Mouse (Mus musculus) kidney, embryonic 16.5 days (tissue): ENCODE measurements at regions not wholly inside any gene's neighbourhood (a gene's known extent, or its start where the extent isn't known, plus 50 kb on each side); places are given as distances from the start of the nearest gene placed in this dataset.

Experiments used
- ATAC-seq: fragments of 200-750 bp; cut with Nextera tagmentation; 2 replicates; pipeline ENCODE4 v1.8.0; 2017; ENCODE audit warnings: moderate TSS enrichment; ENCODE audit not compliant: low FRiP score, low TSS enrichment
- H3K27ac ChIP-seq: fragments of 300-500 bp; sonication (generic); 2 replicates; pipeline ENCODE4 v1.5.1; 2014; ENCODE audit warnings: low read length
- H3K27me3 ChIP-seq: fragments of 300-500 bp; sonication (generic); 2 replicates; pipeline ENCODE4 v1.6.1; 2014; ENCODE audit warnings: low read length, control low read depth, mixed read lengths; ENCODE audit not compliant: insufficient read depth
- H3K36me3 ChIP-seq: fragments of 300-500 bp; sonication (generic); 2 replicates; pipeline ENCODE4 v1.6.1; 2014; ENCODE audit warnings: low read length, control low read depth, mixed read lengths; ENCODE audit not compliant: insufficient read depth
- H3K4me1 ChIP-seq: fragments of 300-500 bp; sonication (generic); 2 replicates; pipeline ENCODE4 v1.6.1; 2014; ENCODE audit warnings: low read length, control low read depth, mixed read lengths; ENCODE audit not compliant: insufficient read depth
- H3K4me2 ChIP-seq: fragments of 300-500 bp; sonication (generic); replicated peaks from 2 replicates; pipeline ENCODE4 v1.6.1; 2014; ENCODE audit warnings: low read depth, low read length
- H3K4me3 ChIP-seq: fragments of 300-500 bp; sonication (generic); 2 replicates; pipeline ENCODE4 v1.5.1; 2014; ENCODE audit warnings: mild to moderate bottlenecking, low read length
- H3K9ac ChIP-seq: fragments of 300-500 bp; sonication (generic); replicated peaks from 2 replicates; pipeline ENCODE4 v1.6.1; 2014; ENCODE audit warnings: low read length
- H3K9me3 ChIP-seq: fragments of 300-500 bp; sonication (generic); 2 replicates; pipeline ENCODE4 v1.6.1; 2016; ENCODE audit warnings: low read length, control low read depth
- WGBS: fragments of 180-500 bp; shearing (Covaris S2); extraction: QIAGEN DNeasy Blood & Tissue Kit; methylation state at CpG from one replicate; pipeline ENCODE4 v1.1.7; 2014; 5-methylcytosine and 5-hydroxymethylcytosine counted together

DNA sequence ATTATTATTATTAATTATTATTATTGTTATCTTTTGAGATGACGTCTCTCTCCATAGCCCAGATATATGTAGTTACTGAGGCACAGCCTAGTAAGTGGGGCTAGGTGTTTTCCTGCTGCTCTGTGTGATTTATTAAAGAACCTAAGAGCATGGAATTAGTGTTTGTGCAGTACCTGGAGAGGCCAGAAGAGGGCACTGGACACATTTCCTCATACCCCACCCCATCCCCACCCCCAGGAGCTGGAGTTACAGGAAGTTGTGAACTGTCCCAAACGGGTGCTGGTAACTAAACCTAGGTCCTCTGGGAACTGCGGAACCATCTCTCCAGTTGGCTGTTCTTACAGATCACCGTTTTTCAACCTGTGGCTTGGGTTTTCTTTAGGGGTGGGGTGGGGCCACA is 129.9 kb downstream of the Gm10131 start:
- Histone ChIP-seq H3K27ac (no peak overlapping the region), H3K4me3 (no peak overlapping the region), H3K27me3 (no peaks in the 10 kb centered on the region), H3K4me1 (peaks cover 30% of the 10 kb centered on the region), H3K4me2 (no peak overlapping the region), H3K9me3 (no peaks in the 10 kb centered on the region), H3K36me3 (no peaks in the 10 kb centered on the region), H3K9ac (no peak overlapping the region)
- ATAC-seq: no peak
- WGBS: 74% methylated on average over 4 of the region's 4 CpGs

DNA sequence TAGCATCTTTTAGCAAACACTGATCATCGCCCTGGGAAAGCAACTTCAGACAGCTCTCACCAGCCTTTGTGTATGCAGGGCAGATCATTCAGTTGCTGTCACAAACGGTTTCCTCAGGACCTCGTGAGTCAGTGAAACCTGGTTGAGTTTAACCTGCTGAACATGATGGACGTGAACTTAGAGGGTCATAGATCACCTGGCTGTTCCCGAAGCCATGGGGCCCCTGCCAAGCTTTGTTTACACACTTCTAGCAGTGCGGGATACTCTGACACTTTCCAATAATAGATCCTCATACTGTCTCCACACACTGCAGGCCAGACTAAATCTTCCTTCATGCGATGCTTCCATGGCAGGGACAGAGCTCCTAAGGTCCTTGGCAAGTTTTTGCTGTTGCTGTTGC is 130.5 kb downstream of the Gm10131 start:
- Histone ChIP-seq H3K4me1 (peaks cover 25% of the 10 kb centered on the region), H3K36me3 (no peaks in the 10 kb centered on the region), H3K9ac (no peak overlapping the region), H3K4me2 (no peak overlapping the region), H3K27ac (no peak overlapping the region), H3K4me3 (no peak overlapping the region), H3K9me3 (no peaks in the 10 kb centered on the region), H3K27me3 (no peaks in the 10 kb centered on the region)
- ATAC-seq: no peak
- 32% methylated on average over 7 of the region's 7 CpGs for WGBS
